Mouse (Mus musculus) gastrocnemius, postnatal 25 days (tissue): Measurements from ENCODE around the gene Gm2163. TPM values are rescaled to one million over a fixed set of nuclear protein-coding genes. Genes with fewer than 3 reads are reported as not detected.
"Not testable (repeated sequence)": the region's sequence is repeated elsewhere in the genome, so short reads cannot be mapped to it uniquely, and the experiment has no call there.

ENCODE experiments used
- DNase-seq: peaks from one replicate; pipeline ENCODE4 v3.0.0; 2022
- long read RNA-seq, 2 experiments: library from polyadenylated mRNA; stranded (forward); transcript quantifications; one replicate each; pipeline ENCODE4 v2.0.0; 2021
- total RNA-seq, 2 experiments: library from RNA; stranded (reverse); gene quantifications; 1 replicate in 1 of 2; 2 replicates in 1 of 2; pipeline ENCODE4 v1.2.3; 2021

The Gm2163 gene
- not detected for total RNA-seq
- long read RNA-seq, experiment 1, partial matches to known transcripts = 0 of 2 reads
- long read RNA-seq, experiment 1, other reads (novel, unspliced or antisense) = 2 of 2 reads
- long read RNA-seq, experiment 2, partial matches to known transcripts = 0 of 1 reads
- long read RNA-seq, experiment 2, other reads (novel, unspliced or antisense) = 1 of 1 reads

DNA sequence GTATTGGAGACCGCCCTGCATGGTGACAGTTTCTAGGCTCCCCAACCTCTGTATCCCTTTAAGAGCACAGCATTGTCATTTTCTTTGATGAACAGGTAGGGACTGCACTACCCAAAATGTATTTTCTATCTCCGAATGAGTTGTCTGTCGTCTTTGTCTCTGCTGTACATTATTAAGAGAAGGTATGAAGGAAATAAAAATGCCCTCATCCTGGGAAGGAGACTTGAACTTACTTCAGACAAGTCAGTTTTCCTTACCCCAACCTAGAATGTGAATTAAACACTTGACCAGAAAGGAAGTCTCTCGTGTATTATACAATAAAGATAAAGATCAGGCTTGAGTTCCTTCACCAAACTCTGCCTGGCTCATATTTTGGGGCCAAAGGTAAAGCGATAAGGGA, at the start of gene Gm2163:
Gene Gm2163 (plus strand): TSS at position 301 of the 400 bp plus-strand sequence.
- not testable (repeated sequence) for DNase-seq

DNA sequence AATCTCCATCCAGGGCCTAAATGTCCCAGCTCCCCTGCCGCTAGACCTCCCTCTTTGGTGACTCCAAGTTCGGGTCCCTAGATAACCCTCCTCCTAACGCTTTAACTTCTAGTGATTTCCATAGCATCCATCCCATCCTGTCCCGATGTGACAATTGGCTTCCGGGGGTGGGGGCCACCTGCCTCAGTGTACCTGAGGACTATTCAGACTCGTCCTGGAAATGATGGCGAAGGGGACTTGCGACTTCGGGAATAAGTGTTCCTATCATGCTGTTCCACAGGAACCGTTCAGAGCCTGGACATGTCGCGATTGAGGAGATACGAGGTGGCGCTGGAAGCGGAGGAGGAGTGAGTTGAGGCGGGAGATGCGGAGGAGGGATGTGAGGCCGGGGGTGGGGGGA, 27.5 kb upstream of the Gm2163 start, which contains the start of gene Gm21586:
Gene Gm21586 (plus strand): TSS at position 301 of the 400 bp plus-strand sequence.
- not testable (repeated sequence) for DNase-seq

DNA sequence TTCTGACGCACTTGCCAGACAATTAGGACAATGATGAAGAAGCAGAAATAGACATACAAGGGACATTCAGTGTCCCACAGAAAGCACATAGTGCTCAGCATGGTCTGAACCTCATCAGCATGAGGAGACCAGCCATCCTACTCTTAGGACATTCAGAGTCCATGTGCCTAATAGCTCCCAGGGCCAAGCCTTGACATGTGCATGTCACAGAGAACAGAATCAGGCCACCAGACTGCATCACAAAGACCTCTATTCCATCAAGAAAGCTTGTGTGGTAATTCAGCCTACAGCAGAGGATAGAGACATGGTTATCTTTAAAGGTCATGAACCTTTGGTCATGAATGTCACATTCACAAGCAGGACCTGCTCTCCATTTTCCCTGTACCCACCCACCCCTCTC, 61.5 kb downstream of the Gm2163 start, which contains the start of gene Fam205a2:
Gene Fam205a2 (minus strand): TSS at position 101 of the 400 bp plus-strand sequence.
- not testable (repeated sequence) for DNase-seq

DNA sequence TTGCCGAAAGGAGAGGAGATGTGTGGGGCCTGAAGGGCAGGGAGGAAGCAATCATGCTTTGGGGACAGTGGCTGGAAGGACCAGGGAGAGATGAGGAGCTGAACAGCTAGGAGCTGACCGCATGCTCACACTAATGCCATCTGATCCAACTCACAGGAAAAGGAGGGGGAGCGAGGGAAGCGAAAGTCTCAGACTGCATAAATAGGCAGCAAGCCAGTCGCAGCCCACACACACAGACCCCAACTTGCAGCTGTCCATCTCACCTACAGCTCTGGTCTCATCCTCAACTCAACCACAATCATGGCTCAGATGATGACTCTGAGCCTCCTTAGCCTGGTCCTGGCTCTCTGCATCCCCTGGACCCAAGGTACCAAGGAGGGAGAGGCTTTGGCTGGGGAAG, 145.3 kb downstream of the Gm2163 start, which contains the start of gene Gm10591:
Gene Gm10591 (plus strand): TSS at position 301 of the 400 bp plus-strand sequence.
- DNase-seq = not testable (repeated sequence)

DNA sequence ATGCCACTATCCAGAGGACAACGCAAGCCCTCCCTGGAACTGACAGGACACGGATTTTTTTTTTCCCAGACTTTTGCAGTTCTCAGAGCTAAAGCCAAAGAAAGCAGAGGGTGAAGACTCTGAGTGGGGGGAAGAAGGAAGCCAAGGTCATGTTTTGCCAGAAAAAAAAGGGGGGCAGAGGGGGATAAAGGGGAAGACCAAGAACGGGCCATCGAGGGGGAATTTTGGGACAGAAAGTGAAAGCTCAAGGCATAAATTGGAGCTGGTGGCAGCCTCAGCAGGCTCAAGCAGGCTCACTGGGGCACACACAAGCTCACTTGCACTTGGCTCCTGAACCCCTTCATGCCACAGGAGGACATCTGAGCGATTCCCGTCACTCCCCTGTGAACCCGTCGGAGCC, 162.9 kb downstream of the Gm2163 start, which contains the start of gene Gm2564:
Gene Gm2564 (plus strand): TSS at position 301 of the 400 bp plus-strand sequence.
- not testable (repeated sequence) for DNase-seq

Other genes with a start within 250 kb of the Gm2163 start
- under 1 TPM; 0.43 to 0.46 TPM for gene Gm10600, start 226.1 kb upstream of the Gm2163 start, total RNA-seq
- gene Ccl21b, start 211.0 kb upstream of the Gm2163 start, total RNA-seq = not detected
- not detected for gene Gm21953, start 172.5 kb upstream of the Gm2163 start, total RNA-seq
- not detected for gene Fam205a3, start 148.4 kb upstream of the Gm2163 start, total RNA-seq
- gene Gm21586, start 27.4 kb upstream of the Gm2163 start, total RNA-seq = not detected
- gene Fam205a2, start 61.4 kb downstream of the Gm2163 start, total RNA-seq = not detected
- gene Gm10591, start 145.4 kb downstream of the Gm2163 start, total RNA-seq = not detected
- 1 to 10 TPM; 1.3 to 2.8 TPM for gene Gm2564, start 163.0 kb downstream of the Gm2163 start, total RNA-seq
- not detected for gene Ccl27b, start 188.5 kb downstream of the Gm2163 start, total RNA-seq
- gene Il11ra2, start 195.1 kb downstream of the Gm2163 start, total RNA-seq = not detected